Comparison of ENCODE assay signal across 20 mouse cellular contexts in genomic region chr5:32751736-32752135, GRCm38 (mm10). TPM values are rescaled to one million over a fixed set of nuclear protein-coding genes. Genes with fewer than 3 reads are reported as not detected.
A peak's percentile ranks its signal among the peaks of the same experiment; 100 is the strongest.
DNase-seq lines count a peak whose midpoint lies in the region; ATAC-seq and TF ChIP-seq lines count a peak whose summit lies in the region.
"Had no signal": no experiment of that assay in that cellular context is flagged by ENCODE, and none has a peak within 500 bp of the region (broad histone marks: within the 10 kb centered on the region; RNA-seq: fewer than 3 reads in every experiment).

No protein-coding gene starts in this region.

- no peak for TF ChIP-seq CTCF in hindbrain, postnatal 0 days (IDR thresholded peaks at IDR 0.05; ENCODE audit: low read depth)
- TF ChIP-seq CTCF in left cerebral cortex, adult 2 months (IDR thresholded peaks at IDR 0.05) = no peak
- no peak for TF ChIP-seq CTCF in thymus, adult 2 months (IDR thresholded peaks at IDR 0.05; ENCODE audit: borderline replicate concordance, control insufficient read depth, extremely low read depth, insufficient read depth, low read length, poor library complexity)

- no peaks in the 10 kb centered on the region for H3K36me3 ChIP-seq in hindbrain, embryonic 13.5 days
- H3K36me3 ChIP-seq in hindbrain, postnatal 0 days (ENCODE audit: insufficient read depth, low read length) = no peaks in the 10 kb centered on the region
- H3K36me3 ChIP-seq in thymus, adult 2 months (ENCODE audit: control insufficient read depth, insufficient read depth, low read length) = no peaks in the 10 kb centered on the region
- H3K36me3 ChIP-seq: heart, embryonic 12.5 days; hindbrain, embryonic 15.5 days had no signal

- no peak overlapping the region for H3K4me2 ChIP-seq in hindbrain, embryonic 13.5 days
- no peak overlapping the region for H3K4me2 ChIP-seq in hindbrain, postnatal 0 days (ENCODE audit: low read depth, low read length)
- H3K4me2 ChIP-seq: heart, embryonic 12.5 days; hindbrain, embryonic 15.5 days had no signal

- WGBS in hindbrain, embryonic 13.5 days = 51% methylated on average over 2 of the region's 2 CpGs
- WGBS in hindbrain, postnatal 0 days = 49% methylated on average over 2 of the region's 2 CpGs
- 84% methylated on average over 2 of the region's 2 CpGs for WGBS in thymus, adult 2 months

- no peak for DNase-seq in hindbrain, postnatal 0 days (ENCODE audit: low spot score)
- no peak for DNase-seq in left cerebral cortex, adult 2 months (ENCODE audit: extremely low spot score in 1 of 2, low spot score in 2 of 2)
- DNase-seq in left cerebral cortex, postnatal 36 days (ENCODE audit: low spot score in 2 of 2) = no peak
- DNase-seq in thymus, postnatal 25 days = peak; percentile 23
- DNase-seq in thymus, adult 2 months = no peak
- DNase-seq in brain, adult 2 months (ENCODE audit: low read depth, low spot score) = peak; percentile 45
- no peak for DNase-seq in right cerebral cortex, postnatal 36 days (ENCODE audit: low spot score in 2 of 2)
- DNase-seq: adrenal gland, postnatal 14 days; cerebellum, adult 2 months; cerebellum, postnatal 10 days; gastrocnemius, adult 2 months; gastrocnemius, postnatal 25 days had no signal

- no peak overlapping the region for H3K9ac ChIP-seq in hindbrain, embryonic 13.5 days
- H3K9ac ChIP-seq in hindbrain, postnatal 0 days (replicated peaks; ENCODE audit: low read length) = no peak overlapping the region
- H3K9ac ChIP-seq: heart, embryonic 12.5 days; hindbrain, embryonic 15.5 days had no signal

- peaks cover 10% of the 10 kb centered on the region for H3K4me1 ChIP-seq in hindbrain, embryonic 13.5 days (replicated peaks)
- no peaks in the 10 kb centered on the region for H3K4me1 ChIP-seq in hindbrain, postnatal 0 days (ENCODE audit: insufficient read depth, low read length)
- peaks cover 27% of the 10 kb centered on the region for H3K4me1 ChIP-seq in thymus, adult 2 months (replicated peaks; ENCODE audit: control insufficient read depth, insufficient read depth, low read length)
- H3K4me1 ChIP-seq: hindbrain, embryonic 15.5 days had no signal

- intact Hi-C loops in left cerebral cortex, adult 2 months (cut with DNase I) = no loop called here
- intact Hi-C loops in left cerebral cortex, postnatal 36 days (cut with DNase I) = no loop called here

- H3K4me3 ChIP-seq in hindbrain, embryonic 13.5 days = no peak overlapping the region
- H3K4me3 ChIP-seq in hindbrain, postnatal 0 days (ENCODE audit: low read length) = no peak overlapping the region
- no peak overlapping the region for H3K4me3 ChIP-seq in left cerebral cortex, adult 2 months
- no peak overlapping the region for H3K4me3 ChIP-seq in thymus, adult 2 months (ENCODE audit: control insufficient read depth, insufficient read depth, low read length)
- H3K4me3 ChIP-seq: embryonic facial prominence, embryonic 10.5 days; gastrocnemius, adult 2 months; heart, embryonic 12.5 days; hindbrain, embryonic 10.5 days; hindbrain, embryonic 15.5 days had no signal

- ATAC-seq in hindbrain, embryonic 13.5 days (ENCODE audit: low FRiP score) = no peak
- no peak for ATAC-seq in hindbrain, postnatal 0 days
- ATAC-seq: activated CD4-positive, CD25-positive, alpha-beta regulatory T cell, adult 4 months; forebrain, embryonic 14.5 days; Patski had no signal

- no peaks in the 10 kb centered on the region for H3K27me3 ChIP-seq in hindbrain, embryonic 13.5 days
- no peaks in the 10 kb centered on the region for H3K27me3 ChIP-seq in hindbrain, postnatal 0 days (ENCODE audit: insufficient read depth, low read length)
- no peaks in the 10 kb centered on the region for H3K27me3 ChIP-seq in thymus, adult 2 months (ENCODE audit: control insufficient read depth, insufficient read depth, low read length)
- H3K27me3 ChIP-seq: heart, embryonic 12.5 days; hindbrain, embryonic 15.5 days; Patski had no signal

- 0 out of 2 replicates have a peak overlapping the region, but pooled peaks have one; percentile 4 for H3K27ac ChIP-seq in hindbrain, embryonic 13.5 days
- H3K27ac ChIP-seq in hindbrain, postnatal 0 days = no peak overlapping the region
- peak overlapping the region; percentile 53 for H3K27ac ChIP-seq in left cerebral cortex, adult 2 months
- H3K27ac ChIP-seq in thymus, adult 2 months (ENCODE audit: control insufficient read depth, insufficient read depth, low read length) = no peak overlapping the region
- H3K27ac ChIP-seq: gastrocnemius, adult 2 months; hindbrain, embryonic 10.5 days; hindbrain, embryonic 15.5 days had no signal

- H3K9me3 ChIP-seq in hindbrain, embryonic 13.5 days = no peaks in the 10 kb centered on the region
- H3K9me3 ChIP-seq in hindbrain, postnatal 0 days (ENCODE audit: low read length) = no peaks in the 10 kb centered on the region
- H3K9me3 ChIP-seq: embryonic facial prominence, embryonic 10.5 days; hindbrain, embryonic 10.5 days; hindbrain, embryonic 15.5 days had no signal

- TF ChIP-seq POLR2A in thymus, adult 2 months (IDR thresholded peaks at IDR 0.05; ENCODE audit: control insufficient read depth, extremely low read depth, insufficient read depth, low read length, poor library complexity) = no peak

RNA-seq across cellular contexts. Expression of gene Pisd, which starts 33.7 kb away (rescaled TPM):
- 94.5 and 99.1 TPM in 2 replicates for polyA plus RNA-seq in hindbrain, embryonic 13.5 days (2015; fragmentation: Nextera tagmentation; extraction: Ambion mirVana)
- total RNA-seq in hindbrain, postnatal 0 days (2014; rRNA removed) = 99.7 and 126 TPM in 2 replicates
- 79.2 and 83.6 TPM in 2 replicates for polyA plus RNA-seq in hindbrain, postnatal 0 days (2015; fragmentation: Nextera tagmentation; extraction: Ambion mirVana)
- total RNA-seq in left cerebral cortex, adult 2 months (2021) = 10 to 100 TPM; 63.6 to 64.3 TPM
- total RNA-seq in left cerebral cortex, postnatal 36 days (2021) = 10 to 100 TPM; 57.2 to 57.7 TPM
- 38.1 and 39.8 TPM in 2 replicates for polyA plus RNA-seq in thymus, adult 2 months (2012; rRNA removed)

Comparison
In these comparisons a context has a peak if more than half of its experiments do, and no peak if none do; other contexts are left out.
1. H3K27ac ChIP-seq: peak in hindbrain, embryonic 13.5 days (single experiment) and left cerebral cortex, adult 2 months (single experiment); none in hindbrain, postnatal 0 days (single experiment) and thymus, adult 2 months (single experiment).
2. DNase-seq: peak in thymus, postnatal 25 days (single experiment) and brain, adult 2 months (single experiment); none in hindbrain, postnatal 0 days (single experiment), left cerebral cortex, adult 2 months (0 of 2), left cerebral cortex, postnatal 36 days (0 of 2), thymus, adult 2 months (single experiment) and right cerebral cortex, postnatal 36 days (0 of 2).